Comparison of ENCODE assay signal across 9 mouse cellular contexts in the genomic region with DNA sequence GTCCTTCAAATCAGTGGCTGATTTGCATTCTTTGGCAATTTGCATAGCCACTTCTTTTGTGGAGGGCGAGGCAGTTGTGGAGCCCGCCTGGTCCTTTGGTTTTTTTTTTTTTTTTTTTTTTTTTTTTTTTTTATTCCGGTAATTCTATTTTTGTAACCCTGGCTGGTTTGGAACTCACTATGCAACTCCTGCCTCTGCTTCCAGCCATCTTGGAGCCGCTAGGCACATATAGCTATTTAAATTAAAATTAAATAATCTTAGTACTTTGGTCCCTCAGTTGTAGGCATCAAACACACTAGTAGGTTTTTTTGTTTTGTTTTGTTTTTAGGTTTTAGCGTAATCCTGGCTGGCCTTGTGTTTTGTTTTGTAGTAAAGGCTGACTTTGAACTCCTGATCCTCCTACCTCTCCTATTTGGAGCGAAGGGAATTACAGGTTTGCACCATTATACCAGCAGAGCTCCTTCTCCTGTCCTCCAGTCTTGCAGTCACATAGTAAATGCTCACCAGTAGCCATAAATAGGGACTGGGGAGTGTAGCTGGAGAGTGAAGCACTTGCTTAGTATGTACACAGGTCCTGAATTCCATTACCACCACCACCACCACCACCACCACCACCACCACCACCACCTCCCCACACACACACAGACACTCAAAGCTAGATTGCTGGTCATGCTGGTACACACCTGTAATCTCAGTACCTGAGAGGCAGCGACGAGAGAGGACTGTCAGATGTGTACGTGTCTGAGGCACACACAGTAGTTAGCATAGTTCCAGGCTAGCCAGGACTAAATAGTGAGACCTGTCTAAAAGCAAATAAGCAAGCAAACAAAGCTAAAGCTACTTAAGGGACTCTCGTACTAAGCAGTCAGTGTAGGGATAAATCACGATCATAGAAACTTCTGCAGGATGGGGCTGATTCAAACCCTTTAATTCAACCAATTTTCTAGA. TPM values are rescaled to one million over a fixed set of nuclear protein-coding genes. Genes with fewer than 3 reads are reported as not detected.
DNase-seq lines count a peak whose midpoint lies in the region; ATAC-seq and TF ChIP-seq lines count a peak whose summit lies in the region.
"Had no signal": no experiment of that assay in that cellular context is flagged by ENCODE, and none has a peak within 500 bp of the region (broad histone marks: within the 10 kb centered on the region; RNA-seq: fewer than 3 reads in every experiment).

No protein-coding gene starts in this region.

- WGBS in kidney, embryonic 16.5 days = 44% methylated on average over 11 of the region's 11 CpGs
- 18% methylated on average over 11 of the region's 11 CpGs for whole genome bisulfite sequencing in embryonic facial prominence, embryonic 10.5 days
- WGBS in hindbrain, postnatal 0 days = 39% methylated on average over 11 of the region's 11 CpGs
- 34% methylated on average over 11 of the region's 11 CpGs for WGBS in midbrain, postnatal 0 days

- H3K9me3 ChIP-seq in kidney, embryonic 16.5 days (ENCODE audit: low read length) = peaks cover 5% of the 10 kb centered on the region; the same call in 1 of the 2 replicates
- no peaks in the 10 kb centered on the region for H3K9me3 ChIP-seq in embryonic facial prominence, embryonic 10.5 days
- H3K9me3 ChIP-seq in hindbrain, postnatal 0 days (ENCODE audit: low read length) = no peaks in the 10 kb centered on the region
- no peaks in the 10 kb centered on the region for H3K9me3 ChIP-seq in midbrain, postnatal 0 days (ENCODE audit: low read length)

- peak overlapping the region; percentile 75 for H3K4me2 ChIP-seq in kidney, embryonic 16.5 days (replicated peaks; ENCODE audit: low read depth, low read length)
- peak overlapping the region; percentile 63 for H3K4me2 ChIP-seq in hindbrain, postnatal 0 days (ENCODE audit: low read depth, low read length)
- peak overlapping the region; percentile 77 for H3K4me2 ChIP-seq in midbrain, postnatal 0 days (ENCODE audit: low read depth, low read length, poor library complexity, severe bottlenecking)

- ATAC-seq in kidney, embryonic 16.5 days (ENCODE audit: low FRiP score, low TSS enrichment) = peak; percentile 15; the same call in 1 of the 2 replicates
- ATAC-seq in hindbrain, postnatal 0 days = no peak
- ATAC-seq in midbrain, postnatal 0 days (ENCODE audit: low FRiP score) = 0 out of 2 replicates have a peak, but pooled peaks have one; percentile 38

- peak overlapping the region; percentile 74 for H3K9ac ChIP-seq in kidney, embryonic 16.5 days (replicated peaks; ENCODE audit: low read length)
- H3K9ac ChIP-seq in hindbrain, postnatal 0 days (replicated peaks; ENCODE audit: low read length) = peak overlapping the region; percentile 50
- H3K9ac ChIP-seq in midbrain, postnatal 0 days (replicated peaks; ENCODE audit: low read length, poor library complexity, severe bottlenecking) = peak overlapping the region; percentile 71

- H3K27me3 ChIP-seq in kidney, embryonic 16.5 days (ENCODE audit: insufficient read depth, low read length) = no peaks in the 10 kb centered on the region
- H3K27me3 ChIP-seq in embryonic facial prominence, embryonic 10.5 days (replicated peaks; ENCODE audit: low read depth, poor library complexity, severe bottlenecking) = peaks cover 34% of the 10 kb centered on the region
- no peaks in the 10 kb centered on the region for H3K27me3 ChIP-seq in hindbrain, postnatal 0 days (ENCODE audit: insufficient read depth, low read length)
- no peaks in the 10 kb centered on the region for H3K27me3 ChIP-seq in midbrain, postnatal 0 days (ENCODE audit: insufficient read depth, low read length)

- no peak for DNase-seq in kidney, adult 11 months
- DNase-seq in embryonic facial prominence, embryonic 10.5 days (ENCODE audit: low spot score) = no peak
- no peak for DNase-seq in hindbrain, postnatal 0 days (ENCODE audit: low spot score)
- no peak for DNase-seq in midbrain, postnatal 0 days (ENCODE audit: low spot score)
- DNase-seq in thymus, postnatal 25 days = no peak
- DNase-seq in spleen, adult 18-20 months = no peak
- DNase-seq in ovary, postnatal 36 days (ENCODE audit: low spot score) = no peak

- H3K27ac ChIP-seq in kidney, embryonic 16.5 days (ENCODE audit: low read length) = peak overlapping the region; percentile 74
- H3K27ac ChIP-seq in embryonic facial prominence, embryonic 10.5 days (replicated peaks) = peak overlapping the region; percentile 88
- H3K27ac ChIP-seq in hindbrain, postnatal 0 days = peak overlapping the region; percentile 78
- peak overlapping the region; percentile 77 for H3K27ac ChIP-seq in midbrain, postnatal 0 days (ENCODE audit: low read depth, low read length)

- TF ChIP-seq CTCF in hindbrain, postnatal 0 days (IDR thresholded peaks at IDR 0.05; ENCODE audit: low read depth) = no peak
- TF ChIP-seq CTCF in midbrain, postnatal 0 days (IDR thresholded peaks at IDR 0.05) = no peak

- H3K4me1 ChIP-seq in kidney, embryonic 16.5 days (ENCODE audit: insufficient read depth, low read length) = peaks cover 8% of the 10 kb centered on the region
- peaks cover 23% of the 10 kb centered on the region for H3K4me1 ChIP-seq in embryonic facial prominence, embryonic 10.5 days
- no peaks in the 10 kb centered on the region for H3K4me1 ChIP-seq in hindbrain, postnatal 0 days (ENCODE audit: insufficient read depth, low read length)
- peaks cover 12% of the 10 kb centered on the region; the same call in 1 of the 2 replicates for H3K4me1 ChIP-seq in midbrain, postnatal 0 days (ENCODE audit: insufficient read depth, low read length)

- no peaks in the 10 kb centered on the region for H3K36me3 ChIP-seq in kidney, embryonic 16.5 days (ENCODE audit: insufficient read depth, low read length)
- H3K36me3 ChIP-seq in embryonic facial prominence, embryonic 10.5 days (replicated peaks) = no peaks in the 10 kb centered on the region
- no peaks in the 10 kb centered on the region for H3K36me3 ChIP-seq in hindbrain, postnatal 0 days (ENCODE audit: insufficient read depth, low read length)
- no peaks in the 10 kb centered on the region for H3K36me3 ChIP-seq in midbrain, postnatal 0 days (ENCODE audit: insufficient read depth, low read length)

- peak overlapping the region; percentile 50 for H3K4me3 ChIP-seq in kidney, embryonic 16.5 days (ENCODE audit: low read length)
- peak overlapping the region; percentile 60 for H3K4me3 ChIP-seq in embryonic facial prominence, embryonic 10.5 days
- H3K4me3 ChIP-seq in hindbrain, postnatal 0 days (ENCODE audit: low read length) = peak overlapping the region; percentile 34
- H3K4me3 ChIP-seq in midbrain, postnatal 0 days (ENCODE audit: low read depth, low read length) = peak overlapping the region; percentile 32

RNA-seq across cellular contexts. Expression of a gene that starts 9.1 kb away (rescaled TPM):
- polyA plus RNA-seq in kidney, embryonic 16.5 days (2015; fragmentation: Nextera tagmentation; extraction: Ambion mirVana) = 44.2 and 48.3 TPM in 2 replicates
- polyA plus RNA-seq in embryonic facial prominence, embryonic 10.5 days (2016; fragmentation: Nextera tagmentation; extraction: Ambion mirVana) = 68.8 and 72.2 TPM in 2 replicates
- total RNA-seq in hindbrain, postnatal 0 days (2014; rRNA removed) = 48.3 and 51.7 TPM in 2 replicates
- 31.6 and 33.4 TPM in 2 replicates for polyA plus RNA-seq in hindbrain, postnatal 0 days (2015; fragmentation: Nextera tagmentation; extraction: Ambion mirVana)
- 53.2 and 57.8 TPM in 2 replicates for total RNA-seq in midbrain, postnatal 0 days (2014; rRNA removed)
- polyA plus RNA-seq in midbrain, postnatal 0 days (2015; fragmentation: Nextera tagmentation; extraction: Ambion mirVana) = 30.0 and 31.3 TPM in 2 replicates

RNA-seq across cellular contexts. Expression of a gene that starts 19.3 kb away (rescaled TPM):
- 9.5 and 12.2 TPM in 2 replicates for polyA plus RNA-seq in kidney, embryonic 16.5 days (2015; fragmentation: Nextera tagmentation; extraction: Ambion mirVana)
- 3.0 and 3.9 TPM in 2 replicates for polyA plus RNA-seq in embryonic facial prominence, embryonic 10.5 days (2016; fragmentation: Nextera tagmentation; extraction: Ambion mirVana)
- total RNA-seq in hindbrain, postnatal 0 days (2014; rRNA removed) = 40.4 and 41.1 TPM in 2 replicates
- 20.0 and 20.1 TPM in 2 replicates for polyA plus RNA-seq in hindbrain, postnatal 0 days (2015; fragmentation: Nextera tagmentation; extraction: Ambion mirVana)
- total RNA-seq in midbrain, postnatal 0 days (2014; rRNA removed) = 28.0 and 32.0 TPM in 2 replicates
- polyA plus RNA-seq in midbrain, postnatal 0 days (2015; fragmentation: Nextera tagmentation; extraction: Ambion mirVana) = 15.4 and 15.8 TPM in 2 replicates
- total RNA-seq: common myeloid progenitor, adult 5-6 weeks had no signal

RNA-seq across cellular contexts. Expression of a gene that starts 54.4 kb away (rescaled TPM):
- polyA plus RNA-seq in kidney, embryonic 16.5 days (2015; fragmentation: Nextera tagmentation; extraction: Ambion mirVana) = 17.4 and 23.4 TPM in 2 replicates
- polyA plus RNA-seq in embryonic facial prominence, embryonic 10.5 days (2016; fragmentation: Nextera tagmentation; extraction: Ambion mirVana) = 15.1 and 15.8 TPM in 2 replicates
- 9.6 and 13.2 TPM in 2 replicates for total RNA-seq in hindbrain, postnatal 0 days (2014; rRNA removed)
- polyA plus RNA-seq in hindbrain, postnatal 0 days (2015; fragmentation: Nextera tagmentation; extraction: Ambion mirVana) = 5.0 and 6.6 TPM in 2 replicates
- 10.8 and 12.4 TPM in 2 replicates for total RNA-seq in midbrain, postnatal 0 days (2014; rRNA removed)
- 5.4 and 6.2 TPM in 2 replicates for polyA plus RNA-seq in midbrain, postnatal 0 days (2015; fragmentation: Nextera tagmentation; extraction: Ambion mirVana)
